Mouse (Mus musculus) embryo, embryonic 11 days (tissue): ENCODE results near the gene Fam172a.
"Not testable (repeated sequence)": the region's sequence is repeated elsewhere in the genome, so short reads cannot be mapped to it uniquely, and the experiment has no call there.

Experiments
- DNase-seq: peaks from one replicate; pipeline ENCODE4 v3.0.0-alpha.2; 2015

Gene Fam172a

GRCm38 (mm10) chr13:77701733-77702132 lies at the start of gene Fam172a:
Fam172a (plus strand) TSS chr13:77702033.
- DNase-seq: not testable (repeated sequence)

DNA sequence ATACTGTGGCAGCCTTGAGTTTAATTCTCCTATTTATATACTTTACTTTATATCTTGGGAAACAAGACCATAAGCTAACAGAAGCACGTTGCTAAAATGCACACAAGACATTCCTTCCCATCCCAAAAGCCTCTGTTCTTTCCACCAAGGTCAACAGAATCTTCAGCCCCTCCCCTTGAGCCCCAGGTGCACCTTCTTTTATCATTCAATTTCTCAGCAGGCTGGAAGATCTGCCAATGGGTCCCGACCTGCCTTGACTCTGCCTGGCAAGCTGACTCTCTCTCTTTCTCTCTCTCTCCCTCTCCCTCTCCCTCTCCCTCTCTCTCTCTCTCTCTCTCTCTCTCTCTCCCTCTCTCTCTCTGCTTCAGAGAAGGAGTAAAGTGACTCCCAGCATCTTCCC lies 13.2 kb upstream of the Fam172a start:
- DNase-seq: no peak

DNA sequence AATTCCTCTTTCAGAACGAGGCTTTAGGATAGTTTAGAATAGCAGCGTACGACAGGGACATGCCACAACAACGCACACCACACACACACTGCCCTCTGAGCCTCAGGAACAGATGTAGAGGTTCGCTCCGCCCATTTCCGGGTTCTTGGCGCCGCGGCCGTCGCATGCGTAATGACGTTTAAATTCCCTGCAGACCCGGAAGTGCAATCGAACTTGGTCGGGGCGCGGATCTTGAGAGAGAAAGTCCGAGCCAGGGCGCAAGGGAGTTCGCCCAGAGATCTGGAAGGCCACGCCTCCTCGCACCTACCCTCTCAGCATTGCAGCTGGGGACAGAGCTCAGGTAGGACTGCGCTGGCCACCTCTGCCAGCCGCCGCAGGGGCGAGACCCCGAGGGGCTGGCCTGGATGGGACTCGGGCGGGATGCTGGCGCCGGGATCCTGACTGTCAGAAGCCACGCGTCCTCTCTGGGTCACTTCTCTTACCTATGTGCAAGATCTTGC lies 6.7 kb downstream of the Fam172a start:
- DNase-seq: peak; percentile 96

- no peak for DNase-seq
Measured at GRCm38 (mm10) chr13:77717499-77717898, 15.7 kb downstream of the Fam172a start.

- no peak for DNase-seq
Measured at GRCm38 (mm10) chr13:77742822-77743221, 41.0 kb downstream of the Fam172a start.

DNA sequence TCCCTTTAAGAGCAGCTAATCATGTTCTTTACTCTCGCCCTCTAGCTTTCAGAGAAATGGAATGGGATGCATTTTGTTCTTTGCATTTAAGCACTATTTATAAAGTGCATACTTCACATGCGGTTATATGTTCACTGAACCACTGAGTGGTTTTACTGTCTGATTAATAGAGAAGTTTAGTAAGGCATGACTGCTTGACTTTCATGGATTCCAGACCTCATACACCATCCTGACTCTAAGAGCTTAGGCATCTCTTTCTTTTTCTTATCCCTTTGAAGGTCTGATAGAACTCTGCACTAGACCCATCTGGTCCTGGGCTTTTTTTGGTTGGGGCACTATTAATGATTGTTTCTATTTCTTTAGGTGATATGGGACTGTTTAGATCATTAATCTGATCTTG lies 75.8 kb downstream of the Fam172a start:
- no peak for DNase-seq

DNA sequence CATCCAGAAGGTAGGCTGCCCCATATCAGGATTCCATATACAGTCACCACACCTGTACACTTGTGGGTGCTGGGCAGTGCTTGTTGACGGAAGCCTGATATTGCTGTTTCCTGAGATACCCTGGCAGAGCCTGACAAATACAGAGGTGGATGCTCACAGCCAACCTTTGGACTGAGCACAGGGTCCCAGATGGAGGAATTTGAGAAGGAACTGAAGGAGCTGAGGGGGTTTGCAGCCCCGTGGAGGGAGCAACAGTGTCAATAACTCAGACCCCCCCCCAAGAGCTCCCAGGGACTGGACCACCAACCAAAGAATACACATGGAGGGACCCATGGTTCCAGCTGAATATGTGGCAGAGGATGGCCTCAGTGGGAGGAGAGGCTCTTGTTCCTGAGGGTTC lies 105.5 kb downstream of the Fam172a start:
- not testable (repeated sequence) for DNase-seq

DNA sequence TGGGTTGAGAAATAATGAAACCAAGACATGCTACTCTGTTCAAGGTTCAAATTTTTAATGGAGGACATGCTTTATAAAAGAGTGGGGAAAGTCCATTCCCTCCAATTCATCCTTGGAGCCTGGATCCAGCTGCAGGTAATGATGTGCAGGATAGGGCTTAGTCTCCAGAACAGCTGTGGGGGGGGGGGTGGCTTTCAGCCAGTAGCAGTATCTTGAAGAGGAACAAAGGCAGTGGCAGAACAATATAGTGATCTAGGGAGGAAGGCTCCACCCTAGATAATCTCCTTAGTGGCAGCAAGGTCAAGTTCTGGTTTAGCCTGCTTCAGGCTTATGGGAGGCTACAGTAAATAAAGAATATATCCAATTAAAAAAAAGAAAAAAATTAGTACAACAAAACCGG lies 108.6 kb downstream of the Fam172a start:
- DNase-seq: no peak

DNA sequence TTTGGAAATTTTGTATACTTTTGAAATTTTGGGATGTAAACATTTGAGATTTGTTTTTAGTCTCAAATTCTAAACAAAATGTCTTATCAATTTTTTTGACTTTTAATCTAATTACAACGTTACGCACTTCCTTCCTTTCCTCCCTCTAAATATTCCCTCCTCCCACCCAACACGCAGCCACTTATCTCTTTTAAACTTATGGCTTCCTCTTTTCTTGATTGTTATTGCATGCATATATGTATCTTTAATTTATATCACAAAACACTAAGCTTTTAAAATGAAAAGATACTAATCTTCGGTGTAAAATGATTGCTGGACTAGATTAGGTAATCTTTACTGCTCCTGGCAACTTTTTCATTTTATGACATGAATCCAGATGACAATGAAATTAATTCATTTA lies 124.3 kb downstream of the Fam172a start:
- DNase-seq: no peak

DNA sequence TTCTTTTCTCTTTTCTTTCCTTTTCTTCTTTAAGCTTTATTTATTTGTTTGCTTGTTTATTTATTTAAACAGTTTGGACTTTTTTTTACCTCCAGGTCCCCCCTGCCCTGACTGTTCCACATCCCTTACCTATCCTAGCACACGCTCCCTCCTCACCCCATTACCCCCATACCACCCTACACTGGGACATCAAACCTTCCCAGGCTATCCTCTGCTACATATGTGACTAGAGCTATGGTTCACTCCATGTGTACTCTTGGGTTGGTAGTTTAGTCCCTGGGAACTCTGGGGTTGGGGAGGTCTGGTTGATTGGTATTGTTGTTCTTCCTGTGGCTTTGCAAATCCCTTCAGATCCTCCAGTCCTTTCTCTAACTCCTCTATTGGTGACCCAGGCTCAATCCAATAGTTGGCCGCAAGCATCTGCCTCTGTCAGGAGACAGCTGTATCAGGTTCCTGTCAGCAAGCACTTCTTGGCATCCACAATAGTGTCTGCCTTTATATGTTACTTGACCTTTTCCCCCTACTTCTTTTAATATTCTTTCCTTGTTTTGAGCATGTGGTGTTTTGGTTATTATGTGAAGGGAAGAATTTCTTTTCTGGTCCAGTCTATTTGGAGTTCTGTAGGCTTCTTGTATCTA lies 141.3 kb downstream of the Fam172a start:
- DNase-seq: no peak

GRCm38 (mm10) chr13:77848868-77849267 lies 147.0 kb downstream of the Fam172a start:
- peak; percentile 16 for DNase-seq

DNA sequence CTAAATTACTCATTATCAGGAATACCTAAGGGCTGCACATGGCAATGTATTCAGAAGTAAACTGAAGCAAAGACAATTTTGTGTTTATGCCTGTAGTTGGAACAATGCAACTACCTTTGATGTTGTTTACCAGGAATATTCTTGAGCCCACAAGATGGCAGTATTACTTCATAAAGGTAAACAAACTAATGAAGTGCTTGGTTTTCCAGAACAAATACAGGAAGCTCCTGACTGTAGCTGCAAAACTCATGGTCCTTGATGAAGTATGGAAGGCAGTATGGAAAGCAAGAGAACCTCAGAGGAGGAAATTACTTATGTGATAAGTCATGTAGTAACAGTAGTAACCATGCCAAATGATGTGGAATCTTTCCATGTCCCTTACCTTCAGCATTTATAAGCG lies 163.0 kb downstream of the Fam172a start:
- peak; percentile 54 for DNase-seq

GRCm38 (mm10) chr13:77868314-77868713 lies 166.5 kb downstream of the Fam172a start:
- DNase-seq: peak; percentile 36

DNA sequence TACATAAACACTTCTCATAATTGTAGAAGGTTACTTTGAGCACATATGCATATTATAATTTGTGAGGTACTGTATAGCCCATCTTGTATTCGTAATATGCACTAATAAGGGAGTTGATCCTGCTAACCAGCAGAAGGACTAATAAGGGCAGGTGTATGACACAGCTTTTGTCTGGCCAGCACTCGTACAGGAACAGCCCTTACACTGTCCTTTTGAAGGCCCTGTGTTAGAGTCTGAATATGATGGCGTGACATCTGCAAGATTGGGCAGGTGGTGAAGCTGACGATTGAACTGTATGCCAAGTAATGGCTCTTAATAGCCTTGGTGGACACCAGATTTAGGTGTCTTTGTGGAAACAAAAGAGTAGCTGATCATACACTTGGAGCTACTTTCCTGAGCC lies 176.3 kb downstream of the Fam172a start:
- no peak for DNase-seq

- no peak for DNase-seq
Measured at GRCm38 (mm10) chr13:77878545-77878944, 176.7 kb downstream of the Fam172a start.

DNA sequence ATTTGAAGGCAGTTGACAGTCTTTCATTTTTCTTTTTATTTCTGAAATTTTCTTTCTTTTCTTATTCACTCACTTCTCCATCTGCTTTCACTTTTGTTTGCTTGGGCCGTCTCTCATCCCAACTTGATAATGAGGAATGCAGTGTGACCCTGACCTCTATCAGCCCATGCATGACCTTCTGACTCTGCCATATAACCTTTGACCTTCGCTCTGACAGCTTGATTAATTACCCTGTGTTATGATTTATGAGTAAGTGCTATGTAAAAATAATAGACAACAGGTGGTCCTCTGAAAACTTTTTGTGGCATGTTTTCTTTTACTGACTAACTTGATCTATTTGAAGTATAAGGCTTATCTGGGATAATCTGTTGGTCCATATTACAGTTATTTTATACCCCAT lies 195.8 kb downstream of the Fam172a start:
- DNase-seq: peak; percentile 60

DNA sequence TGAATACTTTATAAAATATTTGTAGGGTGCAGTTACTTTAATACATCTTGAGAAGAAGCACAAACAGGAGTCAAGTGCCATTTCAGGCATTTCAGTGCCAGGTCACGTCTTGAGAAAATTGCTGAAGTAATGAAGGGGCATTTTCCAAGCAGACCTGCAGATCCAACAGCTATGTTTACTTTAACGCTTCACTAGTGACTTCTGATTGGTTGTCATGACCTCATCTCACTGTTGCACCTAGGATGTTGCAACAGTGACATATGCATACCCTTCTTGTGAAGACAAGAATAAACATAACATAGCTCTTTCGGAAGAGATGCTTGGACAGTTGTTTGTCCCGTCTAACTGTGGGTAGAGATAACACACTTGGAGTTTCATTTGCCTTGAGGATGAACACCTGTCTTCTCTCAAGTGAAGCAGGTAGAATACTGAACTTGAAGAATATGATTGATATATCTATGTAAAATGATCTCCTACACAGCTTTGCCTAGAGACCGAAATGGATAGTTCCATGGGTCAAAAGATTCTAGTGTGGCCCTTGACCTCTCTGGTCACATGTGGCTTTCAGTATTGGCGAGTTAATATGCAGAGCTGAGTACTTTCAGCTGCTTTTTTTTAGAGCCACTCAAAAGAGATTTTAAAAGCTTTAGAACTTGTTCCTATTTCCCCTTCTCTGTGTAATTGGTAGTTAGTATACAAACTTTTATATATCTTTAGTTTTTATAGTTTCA lies 196.4 kb downstream of the Fam172a start:
- DNase-seq: peak; percentile 62

DNA sequence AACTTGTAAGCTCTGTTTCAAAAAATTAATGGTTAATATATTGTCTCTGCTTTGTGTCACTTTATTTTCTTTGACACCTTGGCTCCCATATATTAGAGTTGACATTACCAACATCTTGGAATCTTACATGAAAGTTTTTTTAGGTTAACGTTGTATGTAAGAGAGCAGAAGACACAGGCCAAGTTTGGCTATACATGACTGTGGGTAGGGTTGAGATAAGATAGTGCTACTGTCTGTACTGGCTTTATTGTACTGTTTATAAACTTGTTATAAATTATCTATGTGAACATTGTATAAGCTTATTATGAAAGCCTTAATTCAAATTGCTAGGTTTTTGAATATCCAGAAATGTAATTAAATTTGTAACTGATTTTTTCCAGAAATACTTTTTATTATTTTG lies 197.9 kb downstream of the Fam172a start:
- no peak for DNase-seq

- peak; percentile 41 for DNase-seq
Measured at GRCm38 (mm10) chr13:77900843-77901242, 199.0 kb downstream of the Fam172a start.

DNA sequence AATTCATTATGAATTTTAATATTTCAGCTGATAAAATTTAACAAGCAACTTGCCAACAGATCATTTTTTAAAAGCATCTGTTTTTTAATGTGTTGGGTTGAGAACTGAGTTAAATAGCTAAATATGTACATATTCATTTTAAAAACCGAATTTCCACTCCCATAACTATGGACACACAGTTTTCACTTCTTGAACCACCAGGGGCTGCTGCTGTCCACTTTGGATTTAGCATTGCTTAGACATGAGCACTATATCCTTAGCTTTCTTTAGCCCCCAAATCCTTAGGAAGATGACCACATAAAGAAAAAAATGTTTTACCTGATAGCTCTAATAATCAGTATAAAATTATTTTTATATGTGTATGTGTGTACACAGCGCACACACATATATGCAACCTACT lies 207.4 kb downstream of the Fam172a start:
- no peak for DNase-seq

GRCm38 (mm10) chr13:77922834-77923233 lies 221.0 kb downstream of the Fam172a start:
- no peak for DNase-seq

DNA sequence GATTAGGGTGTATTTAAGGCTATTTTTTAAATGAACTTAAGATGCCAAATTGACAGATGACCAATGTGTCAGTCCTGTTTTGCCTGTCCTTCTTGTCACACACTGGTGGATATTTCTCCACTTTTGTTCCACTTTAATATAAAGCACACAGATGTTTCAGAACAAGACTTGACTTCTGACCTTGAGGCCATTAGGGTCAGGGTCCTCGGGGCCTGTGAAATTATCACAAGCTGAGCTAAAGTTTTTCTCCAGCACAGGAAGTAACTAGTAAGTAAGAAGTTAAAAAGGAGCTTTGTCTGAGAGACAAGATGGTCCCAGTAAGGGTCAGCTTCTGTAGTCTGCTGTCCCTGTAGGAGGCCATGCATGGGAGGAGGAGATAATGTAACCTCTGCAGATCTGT lies 255.8 kb downstream of the Fam172a start:
- peak; percentile 66 for DNase-seq

DNA sequence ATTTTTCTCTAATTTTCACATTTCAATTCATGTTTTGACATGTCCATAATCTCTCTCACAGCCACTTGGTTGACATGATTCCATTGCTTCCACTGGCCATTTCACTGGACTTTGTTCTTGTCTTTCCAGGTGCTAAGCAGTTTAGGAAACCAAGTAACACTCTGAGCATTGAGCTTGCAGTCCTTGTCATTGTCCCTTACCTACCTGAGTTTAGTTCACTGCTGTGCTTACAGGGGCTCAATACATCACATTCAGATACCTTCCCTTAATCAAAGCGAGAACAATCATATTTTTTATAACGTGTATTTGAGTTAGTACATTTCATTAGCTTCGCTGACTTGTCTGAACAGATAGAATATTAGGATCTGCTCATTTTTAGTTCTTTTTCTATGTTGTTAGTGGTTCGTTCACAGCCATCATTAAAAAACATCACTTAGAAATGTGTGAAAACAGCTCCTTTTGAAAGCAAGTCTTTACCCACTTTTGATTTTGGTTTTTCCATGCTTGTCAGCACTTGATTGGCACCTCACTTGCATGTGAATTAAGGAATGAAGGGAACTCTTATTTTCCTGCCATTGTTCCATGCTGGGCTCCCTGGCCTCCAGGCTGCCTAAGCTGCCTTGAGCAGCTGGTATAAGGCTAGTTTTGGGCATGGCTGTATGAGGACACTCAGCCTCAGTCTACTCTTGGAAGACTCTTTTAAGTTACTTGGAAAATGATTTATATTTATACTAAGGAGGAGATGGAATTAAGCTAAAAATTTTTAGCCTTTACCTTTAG lies 257.9 kb downstream of the Fam172a start:
- DNase-seq: peak; percentile 34

- no peak for DNase-seq
Measured at GRCm38 (mm10) chr13:77976248-77976647, 274.4 kb downstream of the Fam172a start.
